Mouse (Mus musculus) liver, adult (tissue): ENCODE results near the gene Olfr1006.
"Not testable (repeated sequence)": the region's sequence is repeated elsewhere in the genome, so short reads cannot be mapped to it uniquely, and the experiment has no call there.

Experiments used
- GATA4 ChIP-seq: IDR thresholded peaks from 2 replicates; pipeline ENCODE4 v1.6.1; 2014; ENCODE audit warnings: mild to moderate bottlenecking, low read length; ENCODE audit not compliant: insufficient replicate concordance

Olfr1006 gene

DNA sequence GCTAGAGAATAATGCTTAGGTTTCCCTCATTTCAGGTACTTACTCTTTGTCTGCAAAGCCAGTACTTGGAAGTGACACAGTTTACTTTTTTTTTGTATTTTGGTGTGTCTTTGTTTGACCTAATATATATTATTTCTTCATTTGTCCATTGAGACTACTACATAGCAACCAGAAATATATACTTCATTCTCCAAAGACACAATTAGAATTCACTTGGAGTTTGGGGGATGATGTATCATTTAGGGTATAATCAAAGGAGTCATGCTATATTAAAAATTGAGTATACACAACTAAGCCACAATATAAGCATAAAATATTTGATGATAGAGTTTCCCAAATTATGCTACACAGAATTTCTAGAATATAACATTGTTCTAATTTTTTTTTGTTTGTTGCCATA, at the start of gene Olfr1006:
Olfr1006 (minus strand) TSS at position 101 of the 400 bp plus-strand sequence.
- TF ChIP-seq GATA4, result no peak

DNA sequence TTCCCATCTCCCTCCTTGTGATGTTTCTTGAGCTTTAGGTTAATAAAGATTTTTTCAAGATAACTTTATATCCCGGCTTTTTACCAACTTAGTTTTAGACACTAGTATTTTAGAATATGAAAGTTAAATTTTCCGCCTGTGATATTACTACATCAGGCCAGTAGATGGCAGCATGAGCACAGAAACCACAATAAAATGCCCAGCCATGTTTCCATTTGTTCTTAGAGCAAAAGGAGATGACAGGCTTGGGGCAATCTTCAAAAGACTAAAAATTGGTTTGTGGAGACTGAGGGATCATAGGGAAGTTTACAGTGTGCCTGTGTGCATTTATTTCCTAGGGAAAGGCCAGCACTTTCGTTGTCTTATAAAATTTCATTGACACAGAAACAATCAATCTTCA, 47.2 kb upstream of the Olfr1006 start:
- TF ChIP-seq GATA4, result no peak

DNA sequence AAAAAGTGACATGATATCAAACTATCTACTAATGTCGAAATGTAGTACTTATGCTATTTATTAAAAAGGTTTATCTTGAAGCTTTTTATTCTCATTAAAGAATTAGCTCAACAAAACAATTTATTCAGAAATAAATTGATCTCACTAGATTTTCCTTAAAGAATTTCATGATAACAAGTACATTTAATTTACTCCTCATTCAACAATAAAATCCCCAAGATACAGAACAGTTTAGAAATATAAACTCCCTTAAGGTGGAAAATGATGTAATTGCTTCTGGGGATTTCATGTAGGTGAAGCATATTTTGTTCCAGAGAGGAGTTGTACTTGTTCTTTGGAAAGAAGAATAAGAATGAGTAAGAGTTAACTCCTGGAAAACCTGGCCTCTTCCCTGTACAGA, 36.6 kb upstream of the Olfr1006 start, which contains the start of gene Olfr1009:
Olfr1009 (plus strand) TSS at position 301 of the 400 bp plus-strand sequence.
- no peak for TF ChIP-seq GATA4

DNA sequence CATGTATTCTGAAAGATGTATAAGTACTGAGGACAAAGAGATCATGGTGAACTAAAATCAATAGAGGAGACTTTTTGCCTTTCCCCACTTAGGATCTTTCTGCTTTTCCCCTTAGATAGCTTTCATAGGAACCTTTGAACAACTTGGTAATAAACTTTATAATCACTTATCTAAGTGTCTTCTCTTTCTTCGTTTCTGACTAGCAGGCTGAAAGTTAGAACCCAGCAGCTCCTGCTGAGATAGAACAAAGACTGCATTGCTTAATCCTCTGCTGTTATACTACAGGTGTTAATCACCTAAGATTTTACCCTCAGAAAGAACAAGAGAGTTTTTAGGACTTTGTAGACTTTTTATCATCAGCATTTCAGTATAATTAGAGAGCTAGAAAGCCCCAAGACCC, 32.6 kb upstream of the Olfr1006 start:
- TF ChIP-seq GATA4, result no peak

DNA sequence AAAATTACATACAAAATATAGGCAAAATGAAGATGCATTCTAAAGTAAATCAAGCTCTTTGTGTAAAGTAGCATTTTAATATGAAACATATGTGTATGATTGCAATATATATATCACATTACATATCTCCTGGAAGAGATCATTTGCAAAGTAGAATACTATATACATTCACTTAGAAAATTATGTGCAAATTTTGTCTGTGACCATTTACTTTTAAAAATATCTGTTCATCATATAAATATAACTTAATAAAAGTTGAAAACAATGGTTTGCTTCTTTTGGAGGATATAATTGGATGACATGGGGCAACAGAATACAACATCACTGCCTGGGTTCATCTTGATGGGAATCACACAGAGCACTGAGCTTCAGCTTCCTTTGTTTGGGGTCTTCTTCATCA, 10.6 kb upstream of the Olfr1006 start, which contains the start of gene Olfr1008:
Olfr1008 (plus strand) TSS at position 301 of the 400 bp plus-strand sequence.
- TF ChIP-seq GATA4, result no peak

DNA sequence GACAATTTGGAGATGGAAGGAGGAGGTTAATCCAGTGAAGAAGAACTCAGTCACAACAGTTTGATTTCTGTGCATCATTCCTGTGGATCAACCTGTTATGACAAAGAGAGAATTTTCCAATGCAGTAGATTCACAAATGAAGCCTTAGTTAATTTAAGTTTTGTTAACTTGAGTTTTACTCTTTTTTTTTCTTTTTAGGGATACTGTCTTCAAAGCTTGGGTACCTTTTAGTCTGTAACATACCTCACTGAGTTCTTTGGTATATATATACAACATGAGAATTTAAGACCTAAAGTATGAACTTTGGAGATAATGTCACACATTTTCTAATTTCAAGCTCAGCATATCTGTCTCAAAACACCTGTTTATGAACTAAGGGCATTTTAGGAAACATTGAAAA, 14.2 kb downstream of the Olfr1006 start, which contains the start of gene Olfr154:
Olfr154 (minus strand) TSS at position 101 of the 400 bp plus-strand sequence.
- TF ChIP-seq GATA4, result not testable (repeated sequence)

DNA sequence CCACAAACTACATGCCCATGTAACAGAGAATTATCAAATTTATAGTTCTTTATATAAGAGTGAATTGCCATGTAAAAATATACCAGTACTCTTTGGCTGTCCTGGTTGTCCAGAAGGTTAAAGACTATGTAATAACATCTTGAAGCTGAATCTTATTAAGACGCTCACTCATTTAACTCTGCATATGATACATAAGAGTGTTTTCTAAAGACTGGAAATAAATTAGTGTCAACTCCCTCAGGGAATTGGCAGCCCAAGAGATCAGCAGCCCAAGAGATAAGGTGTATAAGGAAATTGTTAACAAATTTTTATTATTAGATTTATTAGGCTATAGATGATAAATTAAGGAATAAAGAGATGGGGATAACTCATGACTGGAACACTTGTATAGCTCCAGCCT, 28.0 kb downstream of the Olfr1006 start, which contains the start of gene Olfr1002:
Olfr1002 (minus strand) TSS at position 101 of the 400 bp plus-strand sequence.
- TF ChIP-seq GATA4, result no peak
